ENCODE assay signal across 30 mouse cellular contexts in genomic region chr4:58932541-58932940, GRCm38 (mm10). TPM values are rescaled to one million over a fixed set of nuclear protein-coding genes. Genes with fewer than 3 reads are reported as not detected.
"Had no signal": no experiment of that assay in that cellular context is flagged by ENCODE, and none has a peak within 500 bp of the region (broad histone marks: within the 10 kb centered on the region; RNA-seq: fewer than 3 reads in every experiment).

No protein-coding gene starts in this region.

- DNase-seq: cerebellum, adult 2 months; cerebellum, adult 8-10 months; cerebellum, adult 9-10 months; cerebellum, adult 9-11 months; cerebellum, postnatal 10 days; cerebellum, postnatal 14 days; cerebellum, postnatal 25 days; cerebellum, postnatal 36 days; embryo, embryonic 11 days; forebrain, postnatal 0 days; gastrocnemius, adult 2 months; gastrocnemius, postnatal 10 days; gastrocnemius, postnatal 14 days; gastrocnemius, postnatal 25 days; gastrocnemius, postnatal 36 days; heart, adult 2 months had no signal

- H3K4me3 ChIP-seq: embryonic facial prominence, embryonic 10.5 days; embryonic facial prominence, embryonic 12.5 days; embryonic facial prominence, embryonic 13.5 days; embryonic facial prominence, embryonic 15.5 days; erythroblast, embryonic 14.5 days; forebrain, embryonic 10.5 days; forebrain, embryonic 12.5 days; forebrain, embryonic 13.5 days; forebrain, embryonic 15.5 days; gastrocnemius, adult 2 months; heart, adult 2 months had no signal

- H3K9ac ChIP-seq: embryonic facial prominence, embryonic 12.5 days; embryonic facial prominence, embryonic 13.5 days; embryonic facial prominence, embryonic 15.5 days; forebrain, embryonic 12.5 days; forebrain, embryonic 13.5 days; forebrain, embryonic 15.5 days; forebrain, postnatal 0 days had no signal

- H3K27me3 ChIP-seq: embryonic facial prominence, embryonic 12.5 days; embryonic facial prominence, embryonic 13.5 days; embryonic facial prominence, embryonic 15.5 days; forebrain, embryonic 12.5 days; forebrain, embryonic 13.5 days; forebrain, embryonic 15.5 days had no signal

- ATAC-seq: forebrain, embryonic 13.5 days; forebrain, embryonic 14.5 days; forebrain, embryonic 15.5 days; forebrain, embryonic 16.5 days; forebrain, postnatal 0 days had no signal

- H3K27ac ChIP-seq: embryonic facial prominence, embryonic 10.5 days; embryonic facial prominence, embryonic 12.5 days; embryonic facial prominence, embryonic 13.5 days; embryonic facial prominence, embryonic 15.5 days; forebrain, embryonic 10.5 days; forebrain, embryonic 12.5 days; forebrain, embryonic 13.5 days; forebrain, embryonic 15.5 days; gastrocnemius, adult 2 months; heart, adult 2 months had no signal

- H3K36me3 ChIP-seq: embryonic facial prominence, embryonic 10.5 days; embryonic facial prominence, embryonic 12.5 days; embryonic facial prominence, embryonic 13.5 days; embryonic facial prominence, embryonic 15.5 days; forebrain, embryonic 10.5 days; forebrain, embryonic 12.5 days; forebrain, embryonic 15.5 days had no signal

- H3K4me1 ChIP-seq: embryonic facial prominence, embryonic 15.5 days; forebrain, embryonic 12.5 days; forebrain, embryonic 13.5 days had no signal

RNA-seq across cellular contexts. Expression of gene Zkscan16, which starts 10.9 kb away (rescaled TPM):
- total RNA-seq: common myeloid progenitor, adult 5-6 weeks; gastrocnemius, adult 18-20 months; gastrocnemius, adult 2 months; gastrocnemius, postnatal 25 days; gastrocnemius, postnatal 36 days; granulocyte monocyte progenitor cell, adult 5-6 weeks had no signal
- polyA plus RNA-seq: erythroblast, embryonic 14.5 days; heart, adult 2 months had no signal
